Mouse (Mus musculus): ENCODE measurements around the gene Gripap1. TPM values are rescaled to one million over a fixed set of nuclear protein-coding genes. Genes with fewer than 3 reads are reported as not detected.
"Not testable (repeated sequence)": the region's sequence is repeated elsewhere in the genome, so short reads cannot be mapped to it uniquely, and the experiment has no call there.

Gripap1 gene
- 61.5 and 71.9 TPM in 2 replicates for polyA plus RNA-seq (2015; fragmentation: Nextera tagmentation; extraction: Ambion mirVana)

- peaks cover 5% of the 10 kb centered on the region; the same call in 1 of the 2 replicates for H3K4me1 ChIP-seq (ENCODE audit: control insufficient read depth, insufficient read depth, low read depth, low read length)
- peak within 1 kb of the TSS; percentile 52 for H3K27ac ChIP-seq (ENCODE audit: low read depth, low read length)
- H3K9ac ChIP-seq (ENCODE audit: low read depth, low read length): peak within 1 kb of the TSS; percentile 64
- H3K4me2 ChIP-seq (ENCODE audit: low read length): peak within 1 kb of the TSS; percentile 61
- H3K36me3 ChIP-seq (ENCODE audit: control insufficient read depth, insufficient read depth, low read length): 0 out of 2 replicates have a peak, but pooled peaks cover 2% of the 10 kb centered on the region
- WGBS: 12% methylated on average over 24 of the region's 24 CpGs
- no peaks in the 10 kb centered on the region for H3K27me3 ChIP-seq (replicated peaks; ENCODE audit: control insufficient read depth, insufficient read depth, low read length)
- no peaks in the 10 kb centered on the region for H3K9me3 ChIP-seq (ENCODE audit: control insufficient read depth, low read length)
- H3K4me3 ChIP-seq (ENCODE audit: low read length): peak within 1 kb of the TSS; percentile 53
- ATAC-seq: peak; percentile 94
Measured at GRCm38 (mm10) chrX:7789542-7790136, at the start of gene Gripap1. TSS of gene Gripap1 (plus strand) at chrX:7789765.

- no peaks in the 10 kb centered on the region for H3K4me1 ChIP-seq (ENCODE audit: control insufficient read depth, insufficient read depth, low read depth, low read length)
- no peak overlapping the region for H3K4me2 ChIP-seq (ENCODE audit: low read length)
- no peak for ATAC-seq
- no peak overlapping the region for H3K27ac ChIP-seq (ENCODE audit: low read depth, low read length)
- H3K9me3 ChIP-seq (ENCODE audit: control insufficient read depth, low read length): no peaks in the 10 kb centered on the region
- H3K4me3 ChIP-seq (ENCODE audit: low read length): no peak overlapping the region
- 78% methylated on average over 10 of the region's 10 CpGs for WGBS
- H3K9ac ChIP-seq (ENCODE audit: low read depth, low read length): no peak overlapping the region
- peaks cover 2% of the 10 kb centered on the region; the same call in 1 of the 2 replicates for H3K36me3 ChIP-seq (ENCODE audit: control insufficient read depth, insufficient read depth, low read length)
- no peaks in the 10 kb centered on the region for H3K27me3 ChIP-seq (replicated peaks; ENCODE audit: control insufficient read depth, insufficient read depth, low read length)
Measured at GRCm38 (mm10) chrX:7740082-7740819, 49.3 kb upstream of the Gripap1 start.

GRCm38 (mm10) chrX:7741103-7741502 is 48.5 kb upstream of the Gripap1 start:
- no peak overlapping the region for H3K9ac ChIP-seq (ENCODE audit: low read depth, low read length)
- ATAC-seq: no peak
- H3K27ac ChIP-seq (ENCODE audit: low read depth, low read length): no peak overlapping the region
- H3K9me3 ChIP-seq (ENCODE audit: control insufficient read depth, low read length): no peaks in the 10 kb centered on the region
- H3K4me2 ChIP-seq (ENCODE audit: low read length): no peak overlapping the region
- H3K4me3 ChIP-seq (ENCODE audit: low read length): no peak overlapping the region
- no peaks in the 10 kb centered on the region for H3K4me1 ChIP-seq (ENCODE audit: control insufficient read depth, insufficient read depth, low read depth, low read length)
- H3K36me3 ChIP-seq (ENCODE audit: control insufficient read depth, insufficient read depth, low read length): peaks cover 2% of the 10 kb centered on the region; the same call in 1 of the 2 replicates
- H3K27me3 ChIP-seq (replicated peaks; ENCODE audit: control insufficient read depth, insufficient read depth, low read length): no peaks in the 10 kb centered on the region
- WGBS: 81% methylated on average over 5 of the region's 5 CpGs

GRCm38 (mm10) chrX:7743470-7743869 is 46.1 kb upstream of the Gripap1 start:
- Histone ChIP-seq H3K4me1 (ENCODE audit: control insufficient read depth, insufficient read depth, low read depth, low read length) (no peaks in the 10 kb centered on the region), H3K9me3 (ENCODE audit: control insufficient read depth, low read length) (no peaks in the 10 kb centered on the region), H3K36me3 (ENCODE audit: control insufficient read depth, insufficient read depth, low read length) (no peaks in the 10 kb centered on the region), H3K9ac (ENCODE audit: low read depth, low read length) (no peak overlapping the region), H3K27me3 (replicated peaks; ENCODE audit: control insufficient read depth, insufficient read depth, low read length) (no peaks in the 10 kb centered on the region), H3K4me2 (ENCODE audit: low read length) (no peak overlapping the region), H3K4me3 (ENCODE audit: low read length) (no peak overlapping the region), H3K27ac (ENCODE audit: low read depth, low read length) (no peak overlapping the region)
- ATAC-seq: no peak
- WGBS: 57% methylated on average over 5 of the region's 5 CpGs

DNA sequence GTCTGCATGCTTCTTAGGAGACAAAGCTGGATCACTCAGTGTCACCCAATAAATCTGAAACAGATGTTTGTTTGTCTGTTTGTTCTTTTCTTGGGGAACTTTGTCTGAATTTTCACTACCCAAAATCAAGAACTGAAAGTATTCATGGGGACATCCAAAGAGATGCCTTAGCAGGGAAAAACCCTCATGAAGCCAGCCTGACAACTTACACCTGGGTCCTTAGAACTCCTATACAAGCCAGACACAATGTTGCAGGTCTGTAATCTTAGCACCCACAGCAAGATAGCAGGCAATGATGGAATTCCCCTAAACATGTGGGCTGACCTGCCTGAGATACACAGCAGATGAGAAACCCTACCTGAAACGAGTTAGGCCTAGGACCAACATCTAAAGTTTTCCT is 44.6 kb upstream of the Gripap1 start:
- no peak for ATAC-seq

DNA sequence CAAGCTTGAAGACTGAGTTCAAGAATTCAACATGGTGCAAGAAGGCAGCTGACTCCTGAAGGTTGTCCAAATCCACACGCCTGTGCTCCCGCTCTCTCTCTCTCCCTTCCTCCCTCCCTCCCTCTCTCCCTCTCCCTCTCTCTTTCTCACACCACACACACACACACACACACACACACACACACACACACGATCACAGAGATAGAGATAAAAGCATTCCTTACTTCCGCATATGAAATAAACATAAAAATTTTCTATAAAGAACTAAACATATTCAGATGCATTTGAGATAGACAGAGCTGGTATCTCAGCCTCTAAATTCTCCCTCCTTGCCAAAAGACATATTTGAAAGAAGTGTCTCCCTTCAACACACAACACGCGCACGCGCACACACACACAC is 44.1 kb upstream of the Gripap1 start:
- H3K4me2 ChIP-seq (ENCODE audit: low read length): no peak overlapping the region
- H3K4me1 ChIP-seq (ENCODE audit: control insufficient read depth, insufficient read depth, low read depth, low read length): peaks cover 4% of the 10 kb centered on the region; the same call in 1 of the 2 replicates
- H3K27ac ChIP-seq (ENCODE audit: low read depth, low read length): no peak overlapping the region
- H3K9me3 ChIP-seq (ENCODE audit: control insufficient read depth, low read length): no peaks in the 10 kb centered on the region
- H3K36me3 ChIP-seq (ENCODE audit: control insufficient read depth, insufficient read depth, low read length): no peaks in the 10 kb centered on the region
- ATAC-seq: no peak
- no peak overlapping the region for H3K4me3 ChIP-seq (ENCODE audit: low read length)
- H3K9ac ChIP-seq (ENCODE audit: low read depth, low read length): no peak overlapping the region
- no peaks in the 10 kb centered on the region for H3K27me3 ChIP-seq (replicated peaks; ENCODE audit: control insufficient read depth, insufficient read depth, low read length)
- 91% methylated on average over 8 of the region's 8 CpGs for WGBS

More for the DNA sequence above, 44.6 kb upstream of the Gripap1 start:
- 71% methylated on average over 1 of the region's 1 CpGs for WGBS
- H3K4me1 ChIP-seq (ENCODE audit: control insufficient read depth, insufficient read depth, low read depth, low read length): peaks cover 4% of the 10 kb centered on the region; the same call in 1 of the 2 replicates
- no peak overlapping the region for H3K4me3 ChIP-seq (ENCODE audit: low read length)
- H3K27me3 ChIP-seq (replicated peaks; ENCODE audit: control insufficient read depth, insufficient read depth, low read length): no peaks in the 10 kb centered on the region
- no peaks in the 10 kb centered on the region for H3K9me3 ChIP-seq (ENCODE audit: control insufficient read depth, low read length)
- no peaks in the 10 kb centered on the region for H3K36me3 ChIP-seq (ENCODE audit: control insufficient read depth, insufficient read depth, low read length)
- no peak overlapping the region for H3K4me2 ChIP-seq (ENCODE audit: low read length)
- H3K9ac ChIP-seq (ENCODE audit: low read depth, low read length): no peak overlapping the region
- H3K27ac ChIP-seq (ENCODE audit: low read depth, low read length): no peak overlapping the region

DNA sequence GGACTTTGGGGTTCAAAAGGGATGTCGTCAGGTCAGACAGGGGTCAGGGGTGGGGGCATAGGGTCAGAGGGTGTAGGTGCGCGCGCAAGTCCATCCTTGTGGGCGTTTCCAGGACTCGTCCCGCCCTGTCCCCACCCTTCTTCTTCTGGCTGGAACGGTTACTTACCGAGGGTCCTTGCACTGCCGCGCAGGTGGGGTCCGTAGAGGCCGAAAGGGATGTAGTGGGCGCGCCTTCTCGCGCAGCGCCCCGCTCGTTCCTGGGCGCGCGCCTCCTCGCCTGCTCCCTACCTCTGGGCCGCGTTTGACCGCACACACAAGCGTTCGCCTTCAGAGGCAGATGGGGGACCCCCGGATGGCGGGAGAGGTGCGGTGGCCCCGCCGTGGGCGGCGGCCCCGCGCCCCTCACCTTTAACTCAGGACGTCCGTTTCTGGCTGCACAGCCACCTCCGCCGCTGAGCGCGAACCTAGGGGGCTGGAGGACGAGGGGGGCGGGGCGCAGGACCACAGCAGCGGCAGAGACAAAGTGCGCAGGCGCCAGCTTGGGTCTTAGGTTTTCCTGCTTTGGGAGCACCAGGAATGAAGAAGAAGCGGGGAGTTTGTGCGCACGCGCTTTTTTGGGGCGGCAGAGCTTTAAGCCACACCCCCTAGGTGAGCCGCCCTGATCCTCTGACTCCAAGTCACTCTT is 39.0 kb upstream of the Gripap1 start, which contains the start of gene Ccdc120:
Gene Ccdc120 (minus strand): TSS at position 474 of the 685 bp plus-strand sequence.
- peak within 1 kb of the TSS; percentile 76 for H3K27ac ChIP-seq (ENCODE audit: low read depth, low read length)
- peak within 1 kb of the TSS; percentile 84 for H3K9ac ChIP-seq (ENCODE audit: low read depth, low read length)
- 21% methylated on average over 34 of the region's 56 CpGs for WGBS
- ATAC-seq: peak; percentile 91
- no peaks in the 10 kb centered on the region for H3K36me3 ChIP-seq (ENCODE audit: control insufficient read depth, insufficient read depth, low read length)
- peak within 1 kb of the TSS; percentile 65 for H3K4me3 ChIP-seq (ENCODE audit: low read length)
- H3K27me3 ChIP-seq (replicated peaks; ENCODE audit: control insufficient read depth, insufficient read depth, low read length): no peaks in the 10 kb centered on the region
- H3K9me3 ChIP-seq (ENCODE audit: control insufficient read depth, low read length): no peaks in the 10 kb centered on the region
- peaks cover 4% of the 10 kb centered on the region; the same call in 1 of the 2 replicates for H3K4me1 ChIP-seq (ENCODE audit: control insufficient read depth, insufficient read depth, low read depth, low read length)
- peak within 1 kb of the TSS; percentile 49 for H3K4me2 ChIP-seq (ENCODE audit: low read length)

- not testable (repeated sequence) for H3K9ac ChIP-seq (ENCODE audit: low read depth, low read length)
Measured at GRCm38 (mm10) chrX:7753627-7754026, 35.9 kb upstream of the Gripap1 start.

More at GRCm38 (mm10) chrX:7753627-7754026, 35.9 kb upstream of the Gripap1 start:
- not testable (repeated sequence) for H3K27me3 ChIP-seq (replicated peaks; ENCODE audit: control insufficient read depth, insufficient read depth, low read length); H3K4me2 ChIP-seq (ENCODE audit: low read length); H3K4me3 ChIP-seq (ENCODE audit: low read length); ATAC-seq; H3K9me3 ChIP-seq (ENCODE audit: control insufficient read depth, low read length); H3K36me3 ChIP-seq (ENCODE audit: control insufficient read depth, insufficient read depth, low read length); H3K27ac ChIP-seq (ENCODE audit: low read depth, low read length); H3K4me1 ChIP-seq (ENCODE audit: control insufficient read depth, insufficient read depth, low read depth, low read length)
- 16% methylated on average over 3 of the region's 3 CpGs for WGBS

Measured in hindbrain, embryonic 16.5 days (tissue).